Mouse (Mus musculus): ENCODE data around the gene Egfr.

GRCm38 (mm10) chr11:16772717-16773116, 20.7 kb downstream of the Egfr start:
- TF ChIP-seq CTCF (IDR thresholded peaks at IDR 0.05; ENCODE audit: extremely low read depth, insufficient read length, insufficient replicate concordance, low read depth, low read length) (no peak), POLR2A (IDR thresholded peaks at IDR 0.05; ENCODE audit: low read depth, low read length) (no peak)

Measured in small intestine, adult 2 months (tissue).